Mouse (Mus musculus) spleen, postnatal 10 days (tissue): Measurements from ENCODE around the gene Ets2.

Experiments used
- DNase-seq, 2 experiments: peaks; one replicate each; pipeline ENCODE4 v3.0.0; 2021 to 2022; ENCODE audit warnings: low spot score in 2 of 2

Ets2 gene

GRCm38 (mm10) chr16:95769066-95769995 lies 67.5 kb downstream of the Ets2 start:
- DNase-seq, result peak in 1 of 2 experiments; percentile 27

DNA sequence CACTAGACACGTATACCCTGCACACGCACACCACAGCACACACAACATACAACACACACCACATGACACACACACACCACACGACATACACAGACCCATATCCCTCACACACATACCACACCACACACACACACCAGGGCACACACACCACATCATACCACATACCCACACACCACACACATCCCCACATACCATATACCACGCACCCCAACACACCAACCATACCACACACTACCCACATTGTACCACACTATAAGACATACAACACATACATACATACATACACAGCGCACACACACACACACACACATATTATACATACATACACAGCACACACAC lies 68.1 kb downstream of the Ets2 start:
- DNase-seq, result no peak

GRCm38 (mm10) chr16:95770402-95770801 lies 68.5 kb downstream of the Ets2 start:
- no peak for DNase-seq
